Mouse (Mus musculus) megakaryocyte, embryonic 14.5 days (primary cell): ENCODE measurements around the gene Bpifa3.

Experiments
- FLI1 ChIP-seq: IDR thresholded peaks from 2 replicates; pipeline ENCODE4 v1.6.1; 2012; ENCODE audit warnings: low read length, inconsistent platforms, mixed read lengths
- GATA1 ChIP-seq: IDR thresholded peaks from 3 replicates; pipeline ENCODE4 v1.6.1; 2012; ENCODE audit warnings: mixed read lengths, low read length, inconsistent platforms, borderline replicate concordance

DNA sequence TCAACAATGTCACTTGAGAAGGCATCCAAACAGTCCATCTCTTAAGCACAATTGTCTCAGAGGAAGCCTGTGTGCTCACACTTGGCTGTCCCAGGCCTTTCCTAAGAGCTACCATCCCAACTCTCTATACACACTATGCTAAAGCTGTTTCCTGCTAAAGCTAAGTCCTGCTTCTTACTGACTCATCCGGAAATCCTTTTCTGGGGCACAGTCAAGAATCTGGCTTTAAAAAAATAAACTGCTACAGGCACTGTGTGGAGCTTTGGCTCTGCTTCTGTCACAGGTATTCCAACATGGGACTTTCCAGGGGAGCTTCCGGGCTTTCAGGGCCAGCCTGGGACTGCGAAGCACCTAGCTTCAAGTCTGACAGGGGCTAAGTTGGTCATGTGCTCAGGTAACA is 55.6 kb downstream of the Bpifa3 start:
- TF ChIP-seq FLI1 (no peak), GATA1 (no peak)
